8 mouse cellular contexts compared by ENCODE assay signal in genomic region chr10:120201961-120202402, GRCm38 (mm10). TPM values are rescaled to one million over a fixed set of nuclear protein-coding genes. Genes with fewer than 3 reads are reported as not detected.
A peak's percentile ranks its signal among the peaks of the same experiment; 100 is the strongest.
DNase-seq lines count a peak whose midpoint lies in the region; ATAC-seq and TF ChIP-seq lines count a peak whose summit lies in the region.

Irak3 (minus strand) TSS chr10:120202130.

- no peaks in the 10 kb centered on the region for H3K27me3 ChIP-seq in C2C12 (ENCODE audit: control insufficient read depth, insufficient read depth, insufficient read length)
- peaks cover 15% of the 10 kb centered on the region; the same call in 1 of the 2 replicates for H3K27me3 ChIP-seq in heart, embryonic 12.5 days (replicated peaks)
- peaks cover 9% of the 10 kb centered on the region; the same call in 1 of the 2 replicates for H3K27me3 ChIP-seq in kidney, embryonic 16.5 days (ENCODE audit: insufficient read depth, low read length)
- peaks cover 30% of the 10 kb centered on the region for H3K27me3 ChIP-seq in liver, embryonic 13.5 days
- peaks cover 10% of the 10 kb centered on the region; the same call in 1 of the 2 replicates for H3K27me3 ChIP-seq in stomach, embryonic 15.5 days (replicated peaks)

- peak within 1 kb of the TSS; percentile 35 for H3K9ac ChIP-seq in heart, embryonic 12.5 days
- peak within 1 kb of the TSS; percentile 70 for H3K9ac ChIP-seq in kidney, embryonic 16.5 days (replicated peaks; ENCODE audit: low read length)
- peak within 1 kb of the TSS; percentile 63 for H3K9ac ChIP-seq in liver, embryonic 13.5 days
- peak within 1 kb of the TSS; percentile 23; the same call in 1 of the 2 replicates for H3K9ac ChIP-seq in stomach, embryonic 15.5 days

- TF ChIP-seq POLR2A in embryonic fibroblast, embryonic 13.5 days (IDR thresholded peaks at IDR 0.05; ENCODE audit: low read depth, low read length), result no peak

- peak within 1 kb of the TSS; percentile 85 for H3K4me2 ChIP-seq in heart, embryonic 12.5 days
- H3K4me2 ChIP-seq in kidney, embryonic 16.5 days (replicated peaks; ENCODE audit: low read depth, low read length), result peak within 1 kb of the TSS; percentile 91
- peak within 1 kb of the TSS; percentile 92 for H3K4me2 ChIP-seq in liver, embryonic 13.5 days
- peak within 1 kb of the TSS; percentile 90 for H3K4me2 ChIP-seq in stomach, embryonic 15.5 days

- peak within 1 kb of the TSS; percentile 16 for H3K27ac ChIP-seq in embryonic fibroblast, embryonic 13.5 days (ENCODE audit: insufficient read depth, low read length)
- H3K27ac ChIP-seq in heart, embryonic 12.5 days (ENCODE audit: poor library complexity, severe bottlenecking), result no peak within 1 kb of the TSS
- no peak within 1 kb of the TSS for H3K27ac ChIP-seq in kidney, embryonic 16.5 days (ENCODE audit: low read length)
- peak within 1 kb of the TSS; percentile 47; the same call in 1 of the 2 replicates for H3K27ac ChIP-seq in liver, embryonic 13.5 days
- no peak within 1 kb of the TSS for H3K27ac ChIP-seq in stomach, embryonic 15.5 days

- no peak within 1 kb of the TSS for H3ac ChIP-seq in C2C12 (ENCODE audit: control insufficient read depth, insufficient read length, low read depth)

- H3K4me3 ChIP-seq in C2C12 (ENCODE audit: insufficient read depth, poor library complexity, severe bottlenecking), result no peak within 1 kb of the TSS
- H3K4me3 ChIP-seq in embryonic fibroblast, embryonic 13.5 days (ENCODE audit: insufficient read depth, low read length), result peak within 1 kb of the TSS; percentile 39
- H3K4me3 ChIP-seq in heart, embryonic 12.5 days, result peak within 1 kb of the TSS; percentile 54
- peak within 1 kb of the TSS; percentile 64 for H3K4me3 ChIP-seq in kidney, embryonic 16.5 days (ENCODE audit: low read length)
- H3K4me3 ChIP-seq in liver, embryonic 13.5 days (replicated peaks), result peak within 1 kb of the TSS; percentile 65
- H3K4me3 ChIP-seq in stomach, embryonic 15.5 days (replicated peaks), result peak within 1 kb of the TSS; percentile 51

- no peaks in the 10 kb centered on the region for H3K9me3 ChIP-seq in heart, embryonic 12.5 days (replicated peaks)
- no peaks in the 10 kb centered on the region for H3K9me3 ChIP-seq in kidney, embryonic 16.5 days (ENCODE audit: low read length)
- no peaks in the 10 kb centered on the region for H3K9me3 ChIP-seq in liver, embryonic 13.5 days (replicated peaks)
- H3K9me3 ChIP-seq in stomach, embryonic 15.5 days, result no peaks in the 10 kb centered on the region

- WGBS in heart, embryonic 12.5 days, result 2% methylated on average over 13 of the region's 13 CpGs
- WGBS in kidney, embryonic 16.5 days, result 2% methylated on average over 13 of the region's 13 CpGs
- WGBS in liver, embryonic 13.5 days (ENCODE audit: insufficient replicate concordance), result under 1% methylated on average over 13 of the region's 13 CpGs
- WGBS in stomach, embryonic 15.5 days, result 2% methylated on average over 13 of the region's 13 CpGs

- no peak for ATAC-seq in heart, embryonic 12.5 days (ENCODE audit: insufficient number of reproducible peaks, low FRiP score)
- ATAC-seq in kidney, embryonic 16.5 days (ENCODE audit: low FRiP score, low TSS enrichment), result peak; percentile 72; the same call in 1 of the 2 replicates
- peak; percentile 54 for ATAC-seq in liver, embryonic 13.5 days (ENCODE audit: low read depth)
- ATAC-seq in stomach, embryonic 15.5 days (ENCODE audit: insufficient read depth, low FRiP score, low read depth), result no peak

- TF ChIP-seq CTCF in C2C12 (IDR thresholded peaks at IDR 0.05; ENCODE audit: control insufficient read depth, insufficient read depth, insufficient read length), result peak; percentile 55
- peak; percentile 74 for TF ChIP-seq CTCF in embryonic fibroblast, embryonic 13.5 days (IDR thresholded peaks at IDR 0.05; ENCODE audit: borderline replicate concordance, insufficient read depth, low read length)

- H3K36me3 ChIP-seq in C2C12 (ENCODE audit: control insufficient read depth, insufficient read depth), result no peaks in the 10 kb centered on the region
- no peaks in the 10 kb centered on the region for H3K36me3 ChIP-seq in heart, embryonic 12.5 days
- no peaks in the 10 kb centered on the region for H3K36me3 ChIP-seq in kidney, embryonic 16.5 days (ENCODE audit: insufficient read depth, low read length)
- H3K36me3 ChIP-seq in liver, embryonic 13.5 days, result no peaks in the 10 kb centered on the region
- no peaks in the 10 kb centered on the region for H3K36me3 ChIP-seq in stomach, embryonic 15.5 days

- H3K79me2 ChIP-seq in C2C12 (ENCODE audit: control insufficient read depth, insufficient read depth), result no peaks in the 10 kb centered on the region

- no peaks in the 10 kb centered on the region for H3K79me3 ChIP-seq in C2C12 (ENCODE audit: low read depth)

- no peaks in the 10 kb centered on the region for H3K4me1 ChIP-seq in embryonic fibroblast, embryonic 13.5 days (ENCODE audit: control insufficient read depth, insufficient read depth, low read length)
- H3K4me1 ChIP-seq in heart, embryonic 12.5 days (replicated peaks), result 0 out of 2 replicates have a peak, but pooled peaks cover 4% of the 10 kb centered on the region
- peaks cover 9% of the 10 kb centered on the region; the same call in 1 of the 2 replicates for H3K4me1 ChIP-seq in kidney, embryonic 16.5 days (ENCODE audit: insufficient read depth, low read length)
- peaks cover 13% of the 10 kb centered on the region for H3K4me1 ChIP-seq in liver, embryonic 13.5 days (replicated peaks)
- H3K4me1 ChIP-seq in stomach, embryonic 15.5 days, result peaks cover 8% of the 10 kb centered on the region; the same call in 1 of the 2 replicates

- DNase-seq in brain, adult 2 months (ENCODE audit: low read depth, low spot score), result peak; percentile 82
- DNase-seq in liver, embryonic 13.5 days, result peak; percentile 68
- peak; percentile 73 to 85 for DNase-seq in natural killer cell, adult 2 months (ENCODE audit: low spot score in 2 of 2)

TF ChIP-seq in C2C12, 6 proteins besides CTCF, POLR2A, EP300 and RAD21:
- TF ChIP-seq MAX (IDR thresholded peaks at IDR 0.05), result no peak
- TF ChIP-seq FOSL1 (IDR thresholded peaks at IDR 0.05; ENCODE audit: insufficient read depth, low read length, poor library complexity, severe bottlenecking), result no peak
- TF ChIP-seq MYOD1 (IDR thresholded peaks at IDR 0.05; ENCODE audit: control insufficient read depth, insufficient read length, low read depth), result no peak
- no peak for TF ChIP-seq USF1 (IDR thresholded peaks at IDR 0.05; ENCODE audit: low read depth)
- no peak for TF ChIP-seq MYOG (IDR thresholded peaks at IDR 0.05; ENCODE audit: control insufficient read depth, extremely low read depth, insufficient read length)
- no peak for TF ChIP-seq CEBPB (IDR thresholded peaks at IDR 0.05; ENCODE audit: low read depth)

RNA-seq across cellular contexts. Expression of gene Irak3, which starts in this region (rescaled TPM):
- 0.27 TPM for polyA plus RNA-seq in C2C12 (2012; fragmentation: generic; extraction: Trizol)
- polyA plus RNA-seq in embryonic fibroblast, embryonic 13.5 days (2011; ENCODE audit: insufficient read length, low read depth, missing spikeins), result 6.8 and 7.7 TPM in 2 replicates
- polyA plus RNA-seq in heart, embryonic 12.5 days (2016; fragmentation: Nextera tagmentation; extraction: Ambion mirVana), result 0.20 and 0.32 TPM in 2 replicates
- polyA plus RNA-seq in kidney, embryonic 16.5 days (2015; fragmentation: Nextera tagmentation; extraction: Ambion mirVana), result 0.95 and 1.3 TPM in 2 replicates
- polyA plus RNA-seq in liver, embryonic 13.5 days (2015; fragmentation: Nextera tagmentation; extraction: Ambion mirVana), result 0.80 and 1.1 TPM in 2 replicates
- 0.73 and 0.89 TPM in 2 replicates for polyA plus RNA-seq in stomach, embryonic 15.5 days (2015; fragmentation: Nextera tagmentation; extraction: Ambion mirVana)

Comparison
In these comparisons a context has a peak if more than half of its experiments do, and no peak if none do; other contexts are left out.
1. H3K27ac ChIP-seq: peak in embryonic fibroblast, embryonic 13.5 days (single experiment) and liver, embryonic 13.5 days (single experiment); none in heart, embryonic 12.5 days (single experiment), kidney, embryonic 16.5 days (single experiment) and stomach, embryonic 15.5 days (single experiment).
2. ATAC-seq: peak in kidney, embryonic 16.5 days (single experiment) and liver, embryonic 13.5 days (single experiment); none in heart, embryonic 12.5 days (single experiment) and stomach, embryonic 15.5 days (single experiment).
3. Peak in every context shown above with its lines, with median percentiles within 50 percentile points of each other: DNase-seq, H3K4me2 ChIP-seq and H3K9ac ChIP-seq.